Mouse (Mus musculus): ENCODE data around the gene Fam174a.

The Fam174a gene

GRCm38 (mm10) chr1:95313393-95314228 lies at the start of gene Fam174a:
Fam174a (plus strand) TSS chr1:95313623.
- peak; percentile 90 to 93 for DNase-seq (ENCODE audit: low spot score in 2 of 2)

GRCm38 (mm10) chr1:95263843-95264242 lies 49.6 kb upstream of the Fam174a start:
- no peak for DNase-seq (ENCODE audit: low spot score in 2 of 2)

GRCm38 (mm10) chr1:95267950-95268724 lies 45.3 kb upstream of the Fam174a start:
- DNase-seq (ENCODE audit: low spot score in 2 of 2): no peak

GRCm38 (mm10) chr1:95273321-95273720 lies 40.1 kb upstream of the Fam174a start:
- no peak for DNase-seq (ENCODE audit: low spot score in 2 of 2)

- no peak for DNase-seq (ENCODE audit: low spot score in 2 of 2)
Observed at GRCm38 (mm10) chr1:95308324-95308723, 5.1 kb upstream of the Fam174a start.

- peak in 1 of 2 experiments; percentile 30 for DNase-seq (ENCODE audit: low spot score in 2 of 2)
Observed at GRCm38 (mm10) chr1:95314229-95314555, 769 bp downstream of the Fam174a start.

GRCm38 (mm10) chr1:95315981-95316380 lies 2.6 kb downstream of the Fam174a start:
- peak; percentile 48 to 64 for DNase-seq (ENCODE audit: low spot score in 2 of 2)

GRCm38 (mm10) chr1:95322219-95322618 lies 8.8 kb downstream of the Fam174a start:
- DNase-seq (ENCODE audit: low spot score in 2 of 2): no peak

GRCm38 (mm10) chr1:95323004-95323403 lies 9.6 kb downstream of the Fam174a start:
- no peak for DNase-seq (ENCODE audit: low spot score in 2 of 2)

- no peak for DNase-seq (ENCODE audit: low spot score in 2 of 2)
Observed at GRCm38 (mm10) chr1:95326856-95327255, 13.4 kb downstream of the Fam174a start.

GRCm38 (mm10) chr1:95339618-95340017 lies 26.2 kb downstream of the Fam174a start:
- no peak for DNase-seq (ENCODE audit: low spot score in 2 of 2)

GRCm38 (mm10) chr1:95342242-95342641 lies 28.8 kb downstream of the Fam174a start:
- DNase-seq (ENCODE audit: low spot score in 2 of 2): peak; percentile 26 to 51

- DNase-seq (ENCODE audit: low spot score in 2 of 2): no peak
Observed at GRCm38 (mm10) chr1:95343585-95344485, 30.4 kb downstream of the Fam174a start.

GRCm38 (mm10) chr1:95354146-95354545 lies 40.7 kb downstream of the Fam174a start:
- no peak for DNase-seq (ENCODE audit: low spot score in 2 of 2)

- DNase-seq (ENCODE audit: low spot score in 2 of 2): no peak
Observed at GRCm38 (mm10) chr1:95356904-95357303, 43.5 kb downstream of the Fam174a start.

- no peak for DNase-seq (ENCODE audit: low spot score in 2 of 2)
Observed at GRCm38 (mm10) chr1:95363692-95364091, 50.3 kb downstream of the Fam174a start.

- DNase-seq (ENCODE audit: low spot score in 2 of 2): no peak
Observed at GRCm38 (mm10) chr1:95366616-95367373, 53.4 kb downstream of the Fam174a start.

GRCm38 (mm10) chr1:95367748-95368147 lies 54.3 kb downstream of the Fam174a start:
- no peak for DNase-seq (ENCODE audit: low spot score in 2 of 2)

- no peak for DNase-seq (ENCODE audit: low spot score in 2 of 2)
Observed at GRCm38 (mm10) chr1:95375443-95375842, 62.0 kb downstream of the Fam174a start.

GRCm38 (mm10) chr1:95381028-95381427 lies 67.6 kb downstream of the Fam174a start:
- no peak for DNase-seq (ENCODE audit: low spot score in 2 of 2)

All from right cerebral cortex, postnatal 36 days (tissue).